Mouse (Mus musculus) frontal cortex, adult (tissue): ENCODE measurements around the gene Gm11214.

Experiments
- ATAC-seq: cut with Nextera tagmentation; 2 replicates; pipeline ENCODE4 v1.9.2; 2017; ENCODE audit warnings: mild to moderate bottlenecking, moderate library complexity, mixed read lengths; ENCODE audit not compliant: low TSS enrichment

Gm11214 gene

GRCm38 (mm10) chr4:63663279-63663678, at the start of gene Gm11214:
TSS of gene Gm11214 (minus strand) at chr4:63663379.
- ATAC-seq = no peak

- no peak for ATAC-seq
These were observed 48.7 kb upstream of the Gm11214 start for GRCm38 (mm10) chr4:63711886-63712285.

- ATAC-seq = no peak
These were observed 47.4 kb upstream of the Gm11214 start for GRCm38 (mm10) chr4:63710431-63711220.

GRCm38 (mm10) chr4:63706279-63706971, 43.2 kb upstream of the Gm11214 start:
- ATAC-seq = no peak

DNA sequence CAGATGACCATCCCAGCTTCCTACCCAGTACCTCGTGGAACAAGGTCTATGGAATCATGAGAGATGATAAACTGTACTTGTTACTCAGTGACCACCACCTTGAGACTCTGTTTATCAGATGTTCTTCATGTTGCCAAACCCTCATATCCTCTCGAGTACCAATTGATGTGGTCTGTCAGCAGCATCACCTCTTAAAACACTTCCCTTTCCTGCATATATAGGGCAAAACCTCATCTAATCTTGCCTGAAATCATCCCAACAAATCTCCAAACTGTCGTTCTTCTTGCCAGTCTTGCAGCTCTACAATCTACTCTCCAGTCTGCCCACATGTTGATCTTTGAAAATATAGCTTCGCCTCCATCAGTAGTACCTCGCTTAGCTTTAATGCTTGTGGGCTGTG, 41.1 kb upstream of the Gm11214 start:
- no peak for ATAC-seq

GRCm38 (mm10) chr4:63703686-63704085, 40.5 kb upstream of the Gm11214 start:
- ATAC-seq = no peak

DNA sequence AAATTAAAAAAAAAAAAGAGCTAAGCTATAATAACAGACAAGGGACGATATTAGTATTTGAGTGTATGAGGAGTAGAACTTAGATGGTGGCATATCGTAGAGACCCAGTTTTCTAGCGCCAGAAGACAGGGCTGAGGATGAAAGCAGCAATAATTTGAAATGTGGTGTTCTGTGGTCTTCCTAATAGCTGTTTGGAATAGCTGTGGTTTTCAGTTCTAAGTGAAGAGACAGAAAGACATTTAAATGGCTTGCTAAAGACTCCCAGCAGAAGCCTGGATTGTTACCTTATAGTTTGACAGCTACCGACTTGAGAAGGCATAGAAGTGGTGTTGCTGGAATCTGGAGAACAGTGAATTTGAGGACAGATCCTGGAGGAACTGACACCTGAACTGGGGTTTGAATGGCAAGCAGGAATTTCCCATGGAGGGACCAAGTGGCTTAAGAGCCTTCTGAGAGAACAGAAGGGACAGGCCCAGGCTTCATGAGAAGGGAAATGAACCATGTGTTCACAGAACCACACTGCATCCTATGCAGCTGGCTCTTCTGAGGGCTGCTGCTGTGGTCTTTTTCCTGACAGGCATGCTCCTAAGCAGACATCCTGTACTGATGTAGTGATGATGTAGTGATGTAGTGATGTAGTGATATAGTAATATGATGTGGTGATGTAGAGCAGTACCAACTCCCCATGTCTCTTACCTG, 39.0 kb upstream of the Gm11214 start:
- no peak for ATAC-seq

- ATAC-seq = no peak
These were observed 36.6 kb upstream of the Gm11214 start for GRCm38 (mm10) chr4:63699749-63700148.

DNA sequence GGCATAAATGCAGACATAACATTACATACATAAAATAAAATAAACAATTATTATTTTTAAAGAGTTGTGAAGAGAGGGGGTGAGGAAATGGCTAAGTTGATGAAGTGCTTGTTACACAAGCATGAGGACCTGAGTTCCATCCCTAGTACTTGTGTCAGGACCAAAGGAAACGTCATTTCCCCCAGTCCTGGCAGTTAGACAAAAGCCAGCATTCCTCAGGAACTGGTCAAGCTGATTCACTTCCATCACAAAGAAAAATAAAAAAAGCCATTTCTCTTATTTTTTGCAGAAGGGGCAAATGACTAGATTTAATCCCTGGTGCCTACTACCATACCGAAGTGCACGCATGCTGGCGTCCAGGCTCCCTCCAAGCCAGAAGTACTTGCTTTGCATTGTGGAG, 33.7 kb upstream of the Gm11214 start:
- no peak for ATAC-seq

- ATAC-seq = no peak
These were observed 29.2 kb upstream of the Gm11214 start for GRCm38 (mm10) chr4:63692351-63692750.

GRCm38 (mm10) chr4:63687429-63687828, 24.2 kb upstream of the Gm11214 start:
- ATAC-seq = no peak

- peak; percentile 50; the same call in 1 of the 2 replicates for ATAC-seq
These were observed 23.0 kb upstream of the Gm11214 start for GRCm38 (mm10) chr4:63686157-63686556.

- ATAC-seq = no peak
These were observed 22.0 kb upstream of the Gm11214 start for GRCm38 (mm10) chr4:63685253-63685525.

DNA sequence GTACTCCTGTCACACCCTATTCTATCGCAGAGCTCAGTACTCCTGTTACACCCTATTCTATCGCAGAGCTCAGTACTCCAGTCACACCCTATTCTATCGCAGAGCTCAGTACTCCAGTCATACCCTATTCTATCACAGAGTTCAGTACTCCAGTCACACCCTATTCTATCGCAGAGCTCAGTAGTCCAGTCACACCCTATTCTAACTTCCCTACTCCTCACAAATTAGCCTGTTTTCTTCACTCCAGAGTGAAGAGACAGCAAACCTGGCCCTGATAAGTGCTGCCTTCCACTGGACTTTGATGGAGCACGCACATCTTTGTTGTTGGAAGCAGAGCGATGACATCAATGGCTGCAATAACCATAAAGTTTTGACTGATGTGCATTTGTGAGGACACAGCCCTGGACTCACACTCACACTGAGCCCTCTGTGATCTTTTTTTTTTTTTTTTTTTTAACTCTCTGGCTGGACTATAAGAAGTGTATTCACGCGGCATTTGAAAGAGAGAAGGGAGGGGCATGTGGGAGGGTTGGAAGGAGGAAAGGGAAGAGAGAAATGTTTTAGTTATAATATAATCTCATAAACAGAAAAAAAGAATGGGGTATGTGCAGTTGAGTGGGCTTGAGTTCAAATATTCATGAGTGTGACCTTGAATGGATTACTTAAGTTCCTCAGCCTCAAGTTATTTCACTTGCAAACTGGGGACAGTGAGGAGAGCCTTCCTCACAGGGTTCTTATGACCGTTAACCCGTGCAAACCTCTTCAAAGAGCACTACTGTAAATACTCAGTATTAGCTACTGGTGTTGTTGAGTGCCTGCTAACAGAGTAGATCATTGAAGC, 21.5 kb upstream of the Gm11214 start:
- no peak for ATAC-seq

DNA sequence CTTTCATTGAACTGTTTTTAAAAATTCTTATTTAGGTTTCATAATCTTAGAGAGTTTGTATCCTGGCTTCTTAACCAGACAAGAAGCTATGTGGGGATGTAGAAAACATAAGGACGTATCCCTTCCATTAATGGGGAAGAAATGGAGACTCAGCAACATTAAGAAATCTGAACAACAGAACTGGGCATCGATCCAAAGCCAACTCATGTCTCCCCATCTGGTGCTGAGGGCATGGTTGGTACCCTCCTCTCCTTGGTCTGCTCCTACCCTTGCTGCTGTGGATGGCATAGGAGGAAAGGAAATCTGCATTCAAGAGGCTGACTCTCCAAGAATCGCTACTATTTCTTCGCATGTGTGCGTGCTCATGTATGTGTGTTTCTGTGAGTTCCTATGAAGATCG, 20.5 kb upstream of the Gm11214 start:
- no peak for ATAC-seq

GRCm38 (mm10) chr4:63683056-63683455, 19.9 kb upstream of the Gm11214 start:
- no peak for ATAC-seq

DNA sequence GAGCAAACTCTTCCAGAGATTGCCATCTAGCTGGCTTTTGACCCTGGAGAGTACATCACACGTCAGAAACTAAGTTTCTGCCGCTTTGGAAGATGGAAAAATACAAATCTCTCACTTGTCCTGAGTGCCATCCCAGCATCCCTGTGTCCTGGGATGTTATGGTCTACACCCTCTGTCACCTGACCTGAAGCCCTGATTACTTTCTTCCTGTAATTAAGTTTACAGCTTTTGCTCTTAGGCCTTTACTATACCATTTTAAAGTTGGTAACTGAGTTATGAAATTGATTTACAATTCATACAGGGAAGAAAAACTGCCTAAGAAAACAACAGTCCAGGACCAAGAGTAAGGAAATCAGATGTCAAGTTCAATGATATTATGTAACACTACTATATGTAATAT, 19.3 kb upstream of the Gm11214 start:
- ATAC-seq = no peak

GRCm38 (mm10) chr4:63681557-63681956, 18.4 kb upstream of the Gm11214 start:
- ATAC-seq = peak; percentile 82

DNA sequence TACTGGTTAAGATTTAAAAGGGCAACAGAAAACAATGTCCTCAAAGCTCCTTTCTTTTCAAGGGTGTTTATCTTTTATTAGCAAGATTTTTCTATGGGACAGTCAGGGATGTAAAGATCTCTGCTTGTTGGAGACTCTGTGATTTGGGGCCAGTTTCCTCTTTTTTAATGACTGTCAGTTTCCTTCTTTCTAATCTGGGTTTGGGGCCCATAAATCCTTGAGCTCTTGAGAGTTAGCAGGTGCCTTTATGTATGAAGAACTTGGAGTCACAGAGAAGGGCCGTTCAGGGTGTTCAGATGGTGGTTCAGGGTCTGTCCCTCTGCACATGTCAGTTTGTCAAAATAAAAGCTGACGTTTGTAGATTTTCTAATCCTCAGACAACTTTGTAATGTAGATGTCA, 11.9 kb upstream of the Gm11214 start:
- no peak for ATAC-seq

DNA sequence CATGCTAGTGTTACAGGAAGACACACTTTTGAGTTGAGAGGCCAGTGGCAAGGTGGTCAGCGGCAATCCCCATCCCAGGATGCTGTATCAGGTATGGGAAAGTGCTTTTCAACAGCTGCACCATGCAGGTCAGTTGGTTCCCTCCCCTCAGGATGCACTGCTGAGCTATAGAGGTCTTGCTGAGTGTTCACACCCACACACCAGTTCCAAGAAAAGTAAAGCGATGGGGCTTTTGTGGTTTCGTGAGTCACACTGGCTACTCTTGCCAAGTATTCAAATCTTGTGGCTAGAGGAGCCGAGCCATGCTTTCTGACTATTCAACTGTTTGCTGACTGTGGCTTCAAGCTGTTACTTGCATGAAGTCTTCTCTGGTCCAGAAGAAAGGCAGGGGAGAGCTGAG, 5.1 kb upstream of the Gm11214 start:
- ATAC-seq = peak; percentile 99

DNA sequence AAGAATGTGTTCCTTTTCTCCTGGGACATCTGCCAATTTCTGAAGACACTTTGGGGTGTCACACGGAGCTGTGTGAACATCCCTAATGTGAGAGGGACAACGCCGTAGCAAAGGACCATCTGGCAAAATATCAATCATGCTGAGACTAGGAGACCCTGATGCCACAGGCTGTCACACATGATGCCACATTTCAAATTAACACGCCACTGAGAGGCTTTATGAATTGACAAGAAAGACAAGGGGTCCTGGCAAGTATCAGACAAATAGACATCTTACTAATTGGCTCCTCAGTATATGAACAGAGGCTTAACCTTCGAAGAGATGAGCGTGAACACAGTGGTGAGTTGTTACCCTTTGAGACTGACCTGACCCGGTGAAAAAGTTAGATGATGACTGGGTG, 2.6 kb upstream of the Gm11214 start:
- ATAC-seq = no peak

- ATAC-seq = no peak
These were observed 1.3 kb downstream of the Gm11214 start for GRCm38 (mm10) chr4:63661857-63662256.
